Mouse (Mus musculus) hematopoietic stem cell, adult 5-6 weeks (primary cell): ENCODE results near the gene Ank. TPM values are rescaled to one million over a fixed set of nuclear protein-coding genes. Genes with fewer than 3 reads are reported as not detected.

Experiments
- ATAC-seq, 2 experiments: fragments of 125-278 bp in 1 of 2; replicated peaks in 1 of 2; 2 replicates each; pipeline ENCODE4 v1.8.0; 2016 to 2017; ENCODE audit warnings: inconsistent platforms in 2 of 2, mild to moderate bottlenecking in 2 of 2, moderate number of reproducible peaks in 2 of 2, low read depth in 1 of 2, moderate TSS enrichment in 1 of 2; ENCODE audit not compliant: low FRiP score in 2 of 2, poor library complexity in 2 of 2, severe bottlenecking in 2 of 2, insufficient read depth in 1 of 2, low TSS enrichment in 1 of 2
- total RNA-seq: library from RNA; stranded (forward); fragments of 172-1452, 232-1000 nt; gene quantifications from 2 replicates; pipeline ENCODE4 v1.2.3, GENCODE M21; 2017

Gene Ank
- total RNA-seq, 1 experiment from 2014 or later, result 15.0 TPM

DNA sequence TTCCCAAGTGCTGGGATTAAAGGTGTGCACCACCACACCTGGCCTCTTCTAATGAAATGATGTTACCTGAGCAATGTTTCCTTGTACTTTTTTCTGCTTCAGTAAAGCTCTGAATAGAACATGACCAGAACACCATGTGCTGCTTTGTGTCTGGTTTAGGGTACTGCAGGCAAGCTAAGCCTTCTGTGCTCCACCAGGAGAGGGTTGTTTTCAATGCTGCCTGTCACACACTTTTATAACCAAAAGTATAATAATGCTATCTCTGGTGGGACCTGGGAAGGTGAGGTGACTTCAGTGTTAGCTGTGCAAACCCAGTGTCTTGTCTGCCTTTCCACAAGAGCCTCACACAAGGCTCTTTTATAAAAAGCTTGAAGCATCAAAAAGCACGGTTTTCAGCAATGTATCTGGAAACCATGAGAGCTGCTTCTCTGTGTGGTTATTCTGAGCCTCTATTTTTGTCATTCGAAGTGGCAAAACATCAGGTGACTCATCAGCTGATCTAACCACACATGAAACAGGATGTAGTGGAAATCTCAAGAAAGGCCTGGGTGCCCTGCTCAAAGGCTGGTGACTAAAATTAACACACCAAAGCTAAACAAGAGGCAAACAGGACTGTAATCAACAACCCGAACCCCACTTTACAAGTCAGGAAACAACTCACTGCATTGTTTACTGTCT, 130.1 kb downstream of the Ank start:
- peak; percentile 83 to 90 for ATAC-seq

DNA sequence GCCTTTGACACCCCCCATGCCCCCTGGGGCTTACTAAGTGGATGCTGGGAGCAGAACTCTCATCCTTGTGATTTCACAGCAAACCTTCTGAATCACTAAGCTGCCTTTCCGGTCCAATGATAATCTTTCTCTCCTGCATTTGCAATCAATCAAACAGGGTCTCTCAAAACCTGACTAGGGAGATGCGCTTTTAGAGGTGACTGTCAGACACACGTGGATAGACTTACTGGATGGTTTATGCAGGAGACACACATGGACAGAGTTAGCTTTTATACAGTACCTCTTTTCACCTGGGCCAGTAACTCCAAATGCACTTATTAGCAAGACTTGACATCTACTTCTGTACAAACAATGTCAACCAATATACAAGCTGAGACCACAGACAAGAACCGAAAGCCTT, 131.0 kb downstream of the Ank start:
- no peak for ATAC-seq

DNA sequence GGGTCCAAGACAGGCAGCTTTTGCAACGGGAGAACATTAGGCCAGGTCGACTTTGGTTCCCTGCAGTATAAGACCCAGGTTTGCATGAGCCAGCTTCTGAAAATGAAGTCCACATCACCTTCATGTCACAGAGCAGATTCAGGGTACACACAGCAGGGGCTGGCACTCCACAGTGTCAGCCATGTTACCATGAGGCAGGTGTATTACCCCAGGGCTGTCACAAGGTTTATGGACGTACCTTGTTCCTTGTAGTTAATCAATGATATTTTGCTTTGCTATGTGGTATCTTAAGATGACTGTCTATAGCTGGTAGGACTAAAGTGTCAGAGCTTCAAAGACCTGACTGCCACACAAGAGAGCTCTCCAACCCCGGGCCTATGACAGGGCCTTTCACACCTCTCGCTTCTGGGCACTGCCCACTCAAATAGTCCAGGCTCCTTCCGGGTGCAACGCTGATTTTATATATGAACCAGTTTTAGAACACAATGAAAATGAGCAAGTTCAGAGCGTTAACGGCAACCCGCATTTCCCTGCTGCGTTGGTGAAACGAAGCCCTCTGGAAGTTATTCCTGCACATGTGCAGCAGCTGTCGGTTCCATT, 132.4 kb downstream of the Ank start:
- ATAC-seq, result no peak

DNA sequence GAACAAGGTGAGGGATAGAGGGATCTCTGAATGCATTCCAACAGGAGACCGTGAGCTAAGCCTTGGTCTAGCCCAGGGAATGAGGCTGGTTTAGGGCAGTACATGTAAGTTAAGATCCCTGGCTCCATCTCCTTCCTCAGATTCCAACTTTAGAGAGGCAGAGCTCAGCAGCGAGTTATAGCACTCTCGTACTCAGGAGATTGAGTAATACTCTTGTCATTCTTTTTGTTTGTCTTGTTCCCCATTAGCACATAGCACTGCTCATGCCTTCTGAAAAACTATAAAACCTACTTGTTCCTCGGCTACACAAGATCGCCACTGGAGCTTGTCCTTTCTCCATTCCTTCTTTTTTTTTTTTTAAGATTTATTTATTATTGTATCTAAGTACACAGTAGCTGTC, 134.0 kb downstream of the Ank start:
- ATAC-seq, result no peak

DNA sequence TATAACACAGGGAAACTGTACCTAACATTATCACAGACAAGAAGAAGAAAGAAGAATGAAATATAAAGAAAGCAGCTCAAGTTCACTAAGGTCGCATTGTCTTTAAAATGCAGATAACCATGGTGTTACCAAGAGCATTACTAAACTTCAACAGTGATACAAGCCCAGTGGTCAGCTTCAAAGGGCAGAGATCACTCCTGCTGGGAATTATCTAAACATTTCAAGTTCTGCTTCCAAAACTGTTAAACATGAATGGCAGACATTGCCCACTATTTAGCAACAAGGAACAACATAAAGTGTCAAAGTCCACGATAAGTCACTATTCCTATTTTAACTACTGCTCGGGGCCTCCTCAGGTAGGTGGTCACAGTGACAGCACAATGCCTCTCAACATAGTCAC, 138.1 kb downstream of the Ank start:
- ATAC-seq, result no peak

DNA sequence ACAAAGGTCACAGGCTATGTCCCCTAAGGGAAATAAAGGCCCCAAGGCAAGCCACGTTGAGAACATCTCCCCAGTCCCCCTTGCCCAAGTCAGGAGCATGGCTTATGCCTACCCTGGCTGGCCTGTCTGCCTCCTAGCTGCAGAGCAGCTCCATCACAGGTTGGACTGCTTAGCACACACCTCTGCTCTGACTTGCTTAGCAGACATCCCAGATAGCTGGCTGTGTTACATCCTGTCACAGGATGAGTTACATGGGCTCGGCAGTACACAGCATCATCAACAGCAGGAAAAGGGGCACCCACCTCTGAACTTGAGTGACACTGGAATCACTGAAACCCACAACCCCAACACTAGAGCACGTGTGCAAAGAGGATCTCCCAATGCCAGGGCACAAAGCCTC, 138.8 kb downstream of the Ank start:
- no peak for ATAC-seq

DNA sequence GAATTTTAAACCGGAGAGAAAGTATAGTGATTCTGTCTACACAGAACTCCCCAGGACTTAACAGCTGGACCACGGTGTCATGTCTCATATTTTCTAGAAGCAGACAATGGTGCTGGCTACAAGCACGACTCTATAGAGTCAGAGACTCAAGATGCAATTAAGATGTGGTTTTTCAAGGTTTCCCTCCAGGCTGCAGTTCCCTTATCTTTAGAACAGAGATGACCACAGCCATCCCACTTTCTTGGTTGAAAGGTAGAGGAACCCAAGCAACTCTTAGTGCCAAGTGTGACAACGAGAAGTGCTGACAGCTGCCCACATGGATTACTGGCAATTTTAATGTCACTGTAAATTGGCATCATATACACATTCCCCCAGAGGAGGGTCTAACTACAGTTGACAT, 143.1 kb downstream of the Ank start:
- ATAC-seq, result no peak

DNA sequence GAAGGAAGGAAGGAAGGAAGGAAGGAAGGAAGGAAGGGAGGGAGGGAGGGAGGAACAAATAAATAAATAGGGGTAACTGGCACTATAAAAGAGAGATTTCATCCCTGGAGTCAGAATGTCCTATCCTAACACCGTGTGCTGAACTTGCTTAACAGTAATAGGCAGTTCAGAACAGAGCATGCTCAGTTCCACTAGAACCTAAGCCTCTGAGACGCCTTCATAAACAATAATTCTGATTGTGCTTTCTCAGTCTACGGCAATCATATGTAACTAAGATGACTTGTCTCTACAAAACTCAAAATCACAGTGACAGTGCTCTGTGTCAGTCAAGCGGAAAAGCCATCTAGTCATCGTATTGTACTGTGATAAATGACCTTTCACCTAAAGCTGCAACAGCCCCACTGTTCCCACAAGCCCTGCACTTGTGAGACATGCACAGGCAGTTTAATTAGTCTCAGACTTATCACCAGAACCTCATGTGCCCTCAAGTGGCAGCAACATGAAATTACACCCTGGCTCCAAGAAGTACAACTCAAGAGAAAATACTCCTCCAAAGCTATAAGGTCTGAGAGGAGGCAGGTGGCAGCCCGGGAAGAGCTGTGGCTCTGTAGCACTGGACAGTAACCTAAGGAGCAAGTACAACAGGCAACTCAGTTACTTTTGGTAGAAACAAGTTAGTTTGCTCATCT, 146.2 kb downstream of the Ank start:
- peak; percentile 86 for ATAC-seq

- ATAC-seq, result no peak
Measured at GRCm38 (mm10) chr15:27613255-27613654, 146.8 kb downstream of the Ank start.

DNA sequence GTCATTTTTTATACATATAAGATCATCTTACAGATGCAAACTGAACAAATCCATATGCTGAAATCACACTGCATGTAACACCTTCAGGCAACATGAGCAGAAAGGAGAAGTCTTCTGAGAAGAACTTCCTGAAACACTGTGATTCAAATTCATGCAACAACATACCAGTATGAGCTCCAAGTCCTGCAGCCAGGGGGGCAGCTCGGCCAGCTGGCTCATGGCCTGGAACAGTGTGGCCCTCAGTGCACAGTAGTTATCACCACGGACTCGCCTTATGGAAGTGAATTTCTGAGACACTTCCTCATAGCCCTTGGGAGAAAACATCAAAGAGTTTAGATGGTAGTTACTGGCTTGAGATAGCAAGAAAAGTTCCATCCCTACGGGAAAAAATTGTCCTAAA, 149.7 kb downstream of the Ank start:
- 0 out of 4 replicates have a peak, but pooled peaks of 1 of the 2 experiments have one; percentile 8 for ATAC-seq

- no peak for ATAC-seq
Measured at GRCm38 (mm10) chr15:27617227-27617626, 150.8 kb downstream of the Ank start.

- no peak for ATAC-seq
Measured at GRCm38 (mm10) chr15:27618778-27619533, 152.5 kb downstream of the Ank start.

GRCm38 (mm10) chr15:27619683-27620082, 153.2 kb downstream of the Ank start:
- ATAC-seq, result no peak

GRCm38 (mm10) chr15:27620475-27621185, 154.2 kb downstream of the Ank start:
- peak in 1 of 2 experiments; percentile 12; a peak in 1 of 4 replicates for ATAC-seq

- ATAC-seq, result no peak
Measured at GRCm38 (mm10) chr15:27623286-27623685, 156.8 kb downstream of the Ank start.

DNA sequence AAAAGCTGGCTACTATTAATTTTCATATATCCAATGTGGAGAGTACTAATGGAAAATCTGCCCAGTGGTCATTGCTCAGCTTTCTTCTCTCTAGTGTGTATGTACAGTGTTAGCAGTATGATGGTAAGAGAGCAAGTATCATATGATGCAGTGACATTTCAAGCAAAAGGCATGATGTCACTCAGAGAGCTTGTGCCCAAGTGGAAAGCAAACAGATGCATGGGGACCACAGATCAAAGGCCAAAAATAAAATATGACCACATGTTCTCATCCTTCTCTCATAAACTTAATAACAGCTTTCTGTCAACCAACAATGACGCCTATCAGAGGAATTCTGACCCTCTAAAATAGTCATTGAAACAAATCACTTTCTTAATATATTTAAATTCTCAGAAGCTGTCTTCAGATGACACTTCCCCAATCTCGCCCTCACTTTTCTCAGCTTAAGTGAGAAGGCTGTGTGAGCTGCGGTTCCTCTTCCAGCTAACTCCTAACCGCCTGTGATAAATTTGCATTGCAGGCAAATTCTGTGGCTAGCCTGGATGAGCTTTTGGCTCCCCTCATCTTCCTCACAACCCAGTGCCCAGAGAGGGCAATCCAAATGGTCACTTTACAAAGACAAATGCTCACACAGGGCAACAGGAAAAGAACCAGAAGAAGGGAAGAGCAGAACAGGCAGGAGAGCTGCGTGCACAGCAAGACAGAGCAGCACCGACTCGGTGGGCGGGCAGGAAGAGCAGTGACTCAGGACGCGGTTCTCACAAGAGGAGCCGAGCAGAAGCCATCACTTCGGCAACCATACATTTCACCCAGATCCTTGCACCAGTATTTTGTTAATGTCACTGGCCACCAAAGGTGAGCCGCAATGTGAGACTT, 158.8 kb downstream of the Ank start:
- peak; percentile 69 to 84 for ATAC-seq

- no peak for ATAC-seq
Measured at GRCm38 (mm10) chr15:27625890-27626255, 159.4 kb downstream of the Ank start.
